Mouse (Mus musculus) c-Kit-negative CD71-positive TER-119-positive erythroid progenitor cells, embryonic 14.5 days (primary cell): ENCODE results near the gene Crybg2.

Experiments
- DNase-seq: peaks from one replicate; pipeline ENCODE4 v3.0.0-alpha.2; 2013; ENCODE audit warnings: low read depth, low spot score

The Crybg2 gene

DNA sequence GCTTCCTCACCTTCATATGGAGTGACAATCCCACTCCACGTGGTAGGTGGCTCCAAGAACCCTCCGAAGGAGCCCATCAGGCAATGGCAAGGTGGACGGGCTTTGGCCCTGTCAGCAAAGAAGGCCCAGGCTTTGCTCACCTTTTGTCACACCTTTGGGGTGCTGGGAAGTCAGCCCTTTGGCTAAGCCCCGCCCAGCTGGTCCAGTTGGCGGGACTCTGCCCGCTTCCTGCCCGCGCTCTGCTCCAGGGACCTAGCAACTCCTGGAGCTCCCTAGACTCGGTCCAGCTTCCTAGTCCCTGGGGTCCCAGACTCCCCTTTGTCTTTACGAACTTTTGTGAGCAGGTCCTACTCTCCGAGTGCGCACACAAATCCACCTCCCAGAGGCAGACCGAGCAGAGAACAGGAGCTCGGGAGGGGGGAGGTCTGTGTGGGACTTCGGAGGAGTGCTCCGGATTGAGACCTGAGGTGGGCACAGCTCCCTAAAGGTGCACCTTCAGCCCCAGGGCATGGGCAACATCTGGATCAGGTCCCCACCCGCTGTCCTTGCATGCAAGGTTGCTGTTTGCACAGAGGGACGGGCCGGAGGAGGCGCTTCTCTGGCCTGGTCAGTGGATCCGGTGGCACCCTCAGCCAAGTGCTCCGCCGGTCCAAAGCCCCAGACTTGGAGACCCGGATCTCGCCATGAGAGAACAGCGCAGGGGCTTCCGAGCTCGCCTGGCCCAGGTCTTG, at the start of gene Crybg2:
Gene Crybg2 (plus strand): TSS at position 681 of the 731 bp plus-strand sequence.
- DNase-seq = no peak

DNA sequence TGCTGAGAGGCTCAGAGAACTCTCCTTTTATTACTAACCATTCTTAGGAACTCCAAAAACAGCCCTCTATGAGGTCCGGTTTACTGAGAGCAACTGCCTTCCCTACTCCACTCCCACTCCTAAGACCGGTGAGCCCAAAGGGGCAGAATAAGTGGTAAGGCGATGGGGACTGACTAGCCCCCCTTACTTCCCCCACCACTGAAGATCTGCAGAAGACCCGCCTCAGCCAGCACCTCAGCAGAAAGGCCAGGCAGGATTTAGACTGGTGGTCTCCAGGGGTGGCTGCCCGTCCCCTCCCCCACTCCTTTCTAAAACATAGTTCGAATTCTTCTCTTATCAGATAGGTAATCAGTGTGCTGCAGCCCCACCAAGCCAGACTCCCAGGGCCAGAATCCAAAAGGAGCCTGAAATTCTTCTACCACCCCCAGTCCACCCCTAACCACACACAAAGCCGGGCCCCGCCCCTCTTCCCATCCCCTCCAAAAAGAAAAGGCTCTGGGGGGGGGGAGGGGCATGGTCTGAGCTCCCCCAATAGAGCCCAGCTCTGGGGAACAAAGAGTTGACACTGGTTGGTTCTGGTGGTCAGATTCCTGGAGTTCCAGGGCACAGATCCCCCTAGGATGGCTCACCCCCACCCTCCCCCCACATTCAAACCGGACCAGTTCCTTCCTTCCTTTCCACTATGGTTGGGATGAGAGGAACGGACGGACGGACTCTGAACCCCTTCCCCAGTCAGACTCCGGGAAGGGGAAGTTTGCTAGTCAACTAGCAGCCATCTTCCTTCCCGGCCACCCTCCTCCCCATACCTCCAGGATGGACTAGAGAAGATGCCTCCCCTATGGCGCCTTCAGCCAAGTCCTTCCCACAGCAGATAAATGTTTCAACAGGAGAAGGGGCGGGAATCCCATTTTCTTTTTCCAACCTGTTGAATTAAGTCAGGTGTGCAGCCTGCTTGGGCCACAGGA, 48.9 kb upstream of the Crybg2 start:
- no peak for DNase-seq

DNA sequence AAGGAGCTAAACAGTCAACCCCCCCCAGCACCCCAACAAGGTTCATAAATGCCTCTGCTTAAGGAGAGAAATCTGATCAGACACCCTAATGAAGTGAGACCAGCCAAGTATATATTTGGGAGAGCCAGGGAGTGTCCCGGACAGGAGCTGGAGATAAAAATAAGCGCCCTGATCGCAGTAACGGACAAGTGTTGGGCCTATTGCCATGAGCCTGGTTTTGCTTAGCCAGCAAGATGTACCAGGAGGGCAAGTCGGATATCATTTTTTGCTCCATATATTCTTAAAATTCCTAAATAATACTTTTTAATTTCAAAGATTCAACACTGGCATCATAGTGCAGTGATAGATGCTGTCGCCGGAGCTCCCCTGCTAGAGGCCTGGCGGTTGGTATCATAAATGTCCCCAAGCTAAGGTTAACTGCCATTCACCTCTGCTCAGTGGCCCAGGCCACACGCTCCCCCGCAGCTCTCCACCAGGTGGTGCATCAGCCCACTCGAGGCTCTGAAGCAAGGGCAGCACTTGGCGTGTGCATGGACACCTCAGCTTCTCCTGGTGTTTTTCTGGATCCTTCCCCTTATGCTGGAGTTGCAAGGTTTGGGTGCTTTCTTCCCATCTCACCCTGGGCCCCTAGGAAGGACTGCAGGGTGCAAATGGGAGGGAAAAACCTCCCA, 47.6 kb upstream of the Crybg2 start:
- DNase-seq = no peak

DNA sequence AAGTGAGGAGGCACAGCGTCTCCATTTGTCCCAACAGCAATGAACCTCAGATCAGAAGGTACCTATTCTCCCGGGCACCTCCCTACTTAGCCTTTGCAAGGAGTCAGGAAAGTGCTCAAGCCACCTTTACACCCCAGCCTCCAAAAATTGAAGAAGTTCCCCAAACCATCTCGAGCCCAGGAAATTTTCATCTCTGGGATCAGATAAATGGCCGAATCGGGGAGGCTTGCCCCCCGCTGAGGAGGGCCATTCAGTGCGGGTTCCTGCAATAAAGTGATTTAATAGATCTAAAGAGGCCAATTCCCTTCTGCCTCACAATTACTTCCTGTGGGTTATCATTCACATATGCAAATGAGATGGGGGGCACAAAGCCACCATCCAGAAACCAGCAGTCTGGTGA, 44.4 kb upstream of the Crybg2 start:
- no peak for DNase-seq

DNA sequence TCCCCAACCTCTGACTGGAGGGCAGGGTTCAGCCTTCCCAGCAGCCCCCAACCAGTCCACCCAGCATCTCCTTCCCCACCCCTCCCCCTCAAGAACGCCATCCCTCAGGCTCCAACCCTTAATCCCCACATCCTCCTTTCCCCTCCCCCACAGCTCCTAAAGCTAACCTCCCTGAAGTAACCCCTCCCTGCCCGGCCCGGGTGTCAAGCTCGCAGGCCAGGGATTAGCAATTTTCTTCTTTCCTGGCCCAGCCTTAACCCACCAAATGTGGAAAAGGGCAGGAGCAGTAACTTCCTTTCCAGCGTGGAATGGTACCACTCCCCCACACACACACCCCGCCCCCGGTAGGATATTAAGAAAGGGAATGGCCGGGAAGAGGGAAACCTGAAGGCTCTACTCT, 43.8 kb upstream of the Crybg2 start:
- DNase-seq = no peak

DNA sequence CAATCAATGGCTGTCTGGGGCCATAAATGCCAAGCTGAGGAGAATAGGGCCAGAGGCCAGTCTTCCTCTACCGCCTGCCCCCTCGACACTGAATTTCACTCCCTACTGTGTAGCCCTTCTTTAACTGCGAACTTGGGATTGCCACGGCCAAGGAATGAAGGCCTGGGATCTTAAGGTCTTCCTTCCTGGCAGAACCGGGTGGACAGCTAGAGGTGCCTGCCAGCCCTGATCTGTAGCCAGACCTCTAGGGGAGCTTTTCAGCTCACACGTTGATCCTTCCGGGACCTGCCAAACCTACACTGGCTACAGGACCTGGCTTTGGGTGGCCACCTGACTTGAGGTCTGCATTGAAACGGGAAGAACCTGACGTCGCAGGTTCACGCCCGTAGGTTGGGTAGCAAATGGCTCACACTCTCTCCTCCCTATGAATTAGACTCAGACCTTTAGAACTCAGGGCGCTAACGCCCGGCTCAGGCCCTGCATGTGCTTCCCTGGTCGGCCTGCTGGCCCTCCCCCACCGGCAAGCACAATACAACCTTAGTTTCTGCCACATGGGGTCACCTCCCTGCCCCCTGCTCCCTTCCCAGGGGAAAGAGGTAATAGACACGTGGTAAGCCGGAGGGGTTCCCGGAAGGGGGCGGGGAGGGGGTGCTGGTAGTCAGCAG, 43.3 kb upstream of the Crybg2 start:
- DNase-seq = no peak

DNA sequence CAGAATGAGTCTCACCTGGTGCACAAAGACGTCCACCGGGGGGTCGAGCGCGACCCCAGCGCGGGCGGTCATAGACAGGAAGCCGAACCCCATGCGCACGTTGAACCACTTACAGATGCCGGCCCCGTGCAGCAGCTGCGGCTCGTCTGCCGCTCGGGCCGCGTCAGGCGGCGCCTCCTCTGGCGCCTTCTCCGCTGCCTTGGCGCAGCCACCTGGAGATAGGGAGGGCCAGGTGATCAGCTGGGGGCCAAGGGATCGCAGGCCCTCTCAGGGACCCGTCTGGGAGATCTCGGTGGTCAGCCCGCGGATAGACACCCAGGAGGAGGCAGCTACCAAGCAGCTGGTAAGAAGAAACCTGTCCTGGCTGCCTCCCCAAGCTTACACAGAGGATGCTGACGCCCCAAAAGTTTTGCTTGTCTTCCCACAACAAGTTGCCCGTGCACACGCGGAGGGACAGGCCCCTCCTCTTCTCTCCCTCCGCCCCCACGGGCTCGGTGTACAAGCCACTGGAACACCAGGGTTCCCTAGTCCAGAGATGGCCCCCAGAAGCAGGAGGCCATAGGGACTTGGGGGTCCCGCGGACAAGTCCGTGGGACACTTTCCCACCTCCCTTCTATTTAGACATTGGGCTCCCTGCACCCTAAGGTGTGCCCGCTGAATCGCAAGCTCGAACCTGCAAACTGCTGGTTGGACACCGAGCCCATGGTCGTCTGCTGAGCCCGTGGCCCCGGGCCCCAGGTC, 42.4 kb upstream of the Crybg2 start:
- DNase-seq = no peak

DNA sequence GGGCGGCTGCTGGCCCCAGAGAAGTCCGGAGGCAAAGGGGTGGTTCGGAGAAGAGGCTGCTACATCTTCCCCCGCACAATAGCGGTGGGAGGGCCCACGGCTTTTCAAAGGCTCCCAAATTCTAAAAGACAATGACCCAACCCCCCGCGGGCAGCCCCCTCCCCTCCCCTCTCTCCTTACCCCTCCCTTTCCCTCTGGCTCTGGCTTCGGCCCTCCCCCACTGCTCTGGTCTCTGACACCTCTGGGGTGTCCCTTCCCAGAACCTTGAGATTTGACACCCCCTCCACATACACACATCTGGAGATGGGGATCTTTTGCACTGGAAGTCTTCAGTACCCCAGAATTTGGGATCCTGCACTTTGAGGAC, 41.9 kb upstream of the Crybg2 start, which contains the start of gene Lin28a:
Gene Lin28a (minus strand): TSS at position 63 of the 367 bp plus-strand sequence.
- DNase-seq = no peak

DNA sequence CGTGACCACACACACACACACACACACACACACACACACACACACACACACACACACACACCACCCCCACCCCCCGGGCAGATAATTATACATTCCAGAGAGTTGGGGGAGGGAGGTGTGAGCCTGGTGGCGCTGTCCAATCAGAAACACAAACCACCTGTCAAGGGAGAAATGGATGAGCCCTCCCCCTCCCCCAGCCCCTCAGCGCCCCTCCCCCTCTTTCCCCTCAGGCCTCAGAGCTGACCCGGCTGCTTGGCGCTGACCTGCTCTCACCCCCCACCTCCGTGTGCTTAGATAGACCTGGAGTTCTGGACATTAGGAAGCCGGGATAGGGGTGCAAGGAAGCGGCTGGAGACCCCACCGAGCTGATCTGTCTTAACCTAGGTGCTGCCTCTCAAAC, 41.4 kb upstream of the Crybg2 start:
- DNase-seq = no peak

DNA sequence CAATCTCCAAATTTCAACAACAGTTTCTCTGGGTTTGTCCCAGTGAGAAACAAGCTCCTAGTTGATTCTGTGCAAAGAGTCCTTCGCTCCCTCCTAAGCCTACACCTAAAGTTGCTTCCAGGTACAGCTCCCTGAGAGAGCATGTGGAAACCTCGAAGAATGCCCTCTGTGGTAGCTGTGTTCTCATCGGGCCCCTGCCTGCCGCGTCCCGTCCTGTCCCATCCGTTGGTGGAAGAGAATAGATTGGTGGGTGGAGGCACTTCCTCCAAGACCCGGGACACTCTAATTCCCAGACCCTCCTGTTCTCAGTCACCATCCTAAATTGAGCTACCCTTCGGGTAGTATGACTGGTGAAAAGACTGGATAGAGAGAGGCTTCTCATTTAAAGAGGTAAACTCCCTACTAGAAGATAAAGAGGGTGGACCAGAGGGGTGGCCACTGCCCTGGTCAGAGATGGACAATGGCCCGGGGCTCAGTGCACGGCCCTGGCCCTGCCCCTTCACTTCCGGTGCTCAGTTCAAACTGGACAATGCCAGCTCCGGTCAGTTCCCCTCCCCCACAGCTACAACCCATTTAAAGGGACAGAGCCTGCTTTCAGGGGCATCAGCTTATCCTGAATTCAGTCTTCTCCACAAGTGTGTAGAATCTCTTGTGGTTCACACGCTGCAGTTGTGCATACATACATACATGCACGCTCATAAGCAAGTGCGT, 40.8 kb upstream of the Crybg2 start:
- no peak for DNase-seq

DNA sequence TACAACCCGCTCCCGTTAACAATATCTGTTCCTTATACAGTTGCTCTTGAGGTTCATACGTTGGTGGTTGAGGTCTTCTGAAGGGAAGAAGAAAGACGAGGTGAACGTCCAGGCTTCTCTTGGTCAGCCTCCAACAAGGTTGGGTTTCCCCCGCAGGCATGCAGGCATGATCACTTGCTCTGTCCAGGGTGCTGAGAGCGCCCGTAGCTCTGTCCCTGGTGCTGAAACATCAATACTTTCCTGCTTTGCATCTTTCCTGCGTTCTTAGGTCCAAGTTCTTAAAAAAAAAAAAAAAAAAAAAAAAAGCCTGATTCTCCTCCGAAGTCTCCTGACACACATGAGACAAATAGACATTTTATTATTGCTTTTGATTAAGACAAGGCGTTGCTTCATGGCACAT, 40.0 kb upstream of the Crybg2 start:
- no peak for DNase-seq

DNA sequence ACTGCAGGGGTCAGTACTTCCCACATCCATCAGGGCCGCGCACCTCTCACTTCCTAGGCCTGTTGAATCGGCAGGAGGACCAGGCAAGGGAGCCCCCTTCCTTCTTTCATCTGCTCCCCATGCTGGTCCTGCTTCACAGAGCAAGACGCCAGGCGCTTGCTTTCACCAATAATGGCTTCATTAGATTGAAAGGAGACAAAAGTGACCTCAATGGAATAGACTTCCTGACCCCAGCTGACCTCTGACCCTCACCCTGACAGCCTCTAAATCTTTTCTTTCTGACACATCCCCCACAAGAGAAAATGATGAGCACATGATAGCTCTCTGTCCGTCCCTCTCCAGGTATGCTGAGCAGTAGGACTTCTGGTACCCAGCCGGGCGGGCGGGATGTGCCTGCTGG, 34.8 kb upstream of the Crybg2 start:
- no peak for DNase-seq

DNA sequence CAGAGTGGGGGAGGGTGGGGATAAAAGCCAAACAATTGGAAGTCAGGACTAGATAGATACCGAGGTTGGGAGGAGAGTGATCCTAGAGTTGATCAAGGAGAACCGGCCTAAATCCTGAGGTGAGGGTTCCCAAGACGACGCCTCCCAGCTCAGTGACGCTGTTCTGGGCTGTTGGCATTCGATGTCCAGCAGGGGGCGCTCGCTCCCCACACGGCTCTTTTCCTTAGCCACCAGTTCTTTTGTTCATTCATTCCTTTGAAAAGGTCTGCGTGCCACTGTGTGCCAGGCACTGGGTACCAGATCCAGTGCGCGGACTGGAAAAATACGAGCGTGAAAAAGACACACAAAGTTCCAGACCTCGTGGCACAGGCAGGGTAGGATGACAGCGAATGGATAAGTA, 24.7 kb upstream of the Crybg2 start:
- DNase-seq = peak; percentile 43

DNA sequence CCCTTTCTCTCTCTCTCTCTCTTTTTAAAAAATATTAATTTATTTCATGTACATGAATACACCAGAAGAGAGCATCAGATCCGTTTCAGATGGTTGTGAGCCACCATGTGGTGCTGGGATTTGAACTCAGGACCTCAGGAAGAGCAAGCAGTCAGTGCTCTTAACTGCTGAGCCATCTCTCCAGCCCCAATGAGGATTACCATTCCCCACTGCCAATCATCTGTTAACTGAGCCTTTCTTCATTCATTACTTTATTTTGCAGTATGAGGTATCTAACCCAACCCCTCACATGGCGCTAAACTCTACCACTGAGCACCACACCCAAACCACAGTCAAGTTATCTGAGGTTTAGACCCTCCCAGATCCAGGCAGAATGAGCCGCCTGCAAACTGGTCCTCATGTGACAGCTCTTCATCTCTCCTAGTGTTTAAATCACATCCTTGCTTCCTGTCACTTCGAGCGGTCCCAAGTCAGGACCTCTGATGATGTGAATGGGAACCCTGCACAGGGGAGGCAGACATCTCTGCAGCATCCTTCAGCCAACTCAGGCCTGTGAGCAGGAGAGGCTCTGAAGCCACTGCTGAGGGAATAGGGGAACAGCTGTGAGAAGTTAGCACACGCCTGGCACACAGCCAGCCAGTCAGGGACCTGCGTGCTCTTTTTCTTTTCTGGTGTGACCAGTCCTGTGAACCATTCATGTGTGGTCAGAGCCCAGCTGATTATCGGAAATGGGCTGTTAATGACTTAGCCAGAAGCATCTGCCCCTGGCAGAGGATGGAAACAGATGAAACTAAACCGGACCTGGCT, 19.1 kb upstream of the Crybg2 start:
- DNase-seq = no peak

DNA sequence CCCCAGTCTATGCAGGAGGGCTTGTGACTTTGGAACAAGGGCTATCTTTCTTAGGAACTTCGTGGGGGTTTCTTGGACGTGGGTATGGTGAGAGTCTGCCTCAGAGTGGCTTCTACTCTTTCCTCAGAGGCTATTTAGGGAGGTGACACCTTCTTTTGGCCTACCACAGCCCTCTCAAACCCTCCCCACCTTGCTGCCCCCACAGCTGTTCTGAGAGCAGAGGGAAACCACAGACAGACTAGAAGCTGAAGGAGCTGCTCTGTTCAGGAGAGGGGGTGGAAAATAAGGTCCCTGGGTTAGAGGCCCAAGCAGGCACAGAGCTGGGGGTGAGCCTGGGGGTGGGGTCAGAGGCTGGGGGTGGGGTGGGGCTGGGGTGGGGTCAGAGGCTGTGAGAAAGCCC, 17.6 kb upstream of the Crybg2 start:
- DNase-seq = no peak

DNA sequence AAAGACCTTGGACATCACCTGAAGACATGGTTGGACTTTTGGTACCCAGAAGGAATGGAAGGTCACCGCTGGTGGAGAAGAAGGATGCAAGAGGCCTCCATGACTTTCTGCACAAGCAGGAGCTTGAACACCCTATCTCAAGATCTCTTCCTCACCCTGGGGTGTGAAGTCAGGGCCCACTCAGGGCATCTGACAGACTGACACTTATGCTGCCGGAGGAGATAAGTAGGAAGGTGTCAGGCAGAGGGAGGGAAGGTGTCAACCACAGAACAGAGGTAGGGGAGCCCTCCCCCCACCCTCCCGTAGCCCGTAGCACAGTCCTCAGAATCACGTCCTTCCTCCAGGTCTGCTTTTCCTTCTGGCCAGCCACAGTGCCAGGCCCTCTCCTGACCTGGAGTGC, 13.0 kb upstream of the Crybg2 start:
- no peak for DNase-seq

DNA sequence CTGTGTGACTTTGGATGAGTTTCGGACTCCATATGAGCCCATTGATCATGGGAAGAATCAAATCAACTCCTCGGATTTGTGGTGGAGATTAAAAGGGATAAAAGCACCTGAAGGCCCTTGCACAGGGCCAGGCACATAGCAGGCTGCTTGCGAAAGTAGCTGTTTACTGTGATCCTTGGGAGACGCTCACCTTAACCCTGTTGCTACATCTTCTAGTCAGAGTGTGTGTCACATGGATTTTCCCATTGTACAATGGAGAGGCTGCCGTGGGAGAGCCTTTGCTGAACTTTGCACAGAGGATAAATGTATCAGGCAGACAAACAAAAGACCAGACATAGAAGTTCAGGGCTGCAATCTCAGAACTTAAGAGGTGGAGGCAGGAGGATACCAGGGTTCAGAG, 8.7 kb upstream of the Crybg2 start:
- no peak for DNase-seq

DNA sequence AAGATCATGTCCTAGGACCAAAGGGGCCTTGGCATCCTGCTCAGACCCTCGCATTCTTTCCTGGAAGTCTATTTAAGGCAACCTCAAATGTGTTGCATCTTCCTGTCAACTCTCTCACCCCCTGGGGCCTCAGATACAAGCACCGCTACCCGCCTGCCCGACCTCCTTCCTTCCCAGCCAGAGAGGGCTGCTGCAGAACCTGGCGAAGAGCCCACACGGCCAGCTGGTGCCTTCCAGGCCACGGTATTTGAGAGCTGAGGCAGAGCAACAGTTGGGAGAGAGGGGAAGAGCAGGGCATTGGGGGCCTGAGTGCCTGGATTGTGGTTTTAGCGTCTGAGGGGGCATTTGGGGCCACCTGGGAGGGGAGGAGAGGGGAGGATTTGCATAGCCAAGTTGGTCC, 8.1 kb upstream of the Crybg2 start:
- no peak for DNase-seq

DNA sequence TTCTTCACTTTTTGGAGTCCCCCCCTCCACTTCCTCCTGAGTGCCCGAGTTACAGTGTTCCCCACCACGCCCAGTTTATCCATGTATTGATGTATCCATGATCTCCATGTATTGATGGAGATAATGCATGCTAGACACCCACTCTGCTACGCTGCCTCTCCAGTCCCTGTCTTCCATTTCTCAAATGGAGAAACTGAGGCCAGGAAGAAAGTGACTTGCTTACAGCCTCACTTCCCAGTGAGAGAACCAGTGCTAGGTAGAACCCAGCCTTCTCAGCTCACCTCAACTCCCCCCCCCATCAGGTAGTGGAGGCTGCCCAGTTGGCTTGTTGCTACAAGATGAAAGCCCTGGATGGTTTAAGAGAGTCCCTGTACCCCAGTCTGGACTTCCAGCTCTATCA, 7.1 kb upstream of the Crybg2 start, which contains the start of gene Zfp683:
Gene Zfp683 (plus strand): TSS at position 301 of the 400 bp plus-strand sequence.
- DNase-seq = no peak
